Mouse (Mus musculus): ENCODE measurements at regions not wholly inside any gene's neighbourhood (a gene's known extent, or its start where the extent isn't known, plus 50 kb on each side); places are given as distances from the start of the nearest gene placed in this dataset.

GRCm38 (mm10) chr15:67305681-67306080 lies 805.0 kb upstream of the Lrrc6 start:
- Histone ChIP-seq H3K4me2 (replicated peaks; ENCODE audit: low read depth) (no peak overlapping the region), H3K27ac (ENCODE audit: low read depth, low read length) (no peak overlapping the region), H3K36me3 (ENCODE audit: control insufficient read depth, insufficient read depth) (no peaks in the 10 kb centered on the region), H3K9ac (ENCODE audit: low read depth, low read length) (no peak overlapping the region), H3K27me3 (replicated peaks; ENCODE audit: control insufficient read depth, insufficient read depth, low read length) (no peaks in the 10 kb centered on the region), H3K4me3 (ENCODE audit: low read depth, low read length) (no peak overlapping the region), H3K9me3 (ENCODE audit: control insufficient read depth) (no peaks in the 10 kb centered on the region), H3K4me1 (replicated peaks; ENCODE audit: control insufficient read depth, insufficient read depth, low read length) (no peaks in the 10 kb centered on the region)
- WGBS: 16% methylated on average over 1 of the region's 1 CpGs
- no peak for TF ChIP-seq CTCF (IDR thresholded peaks at IDR 0.05; ENCODE audit: low read depth)
- ATAC-seq: no peak

- Histone ChIP-seq H3K4me2 (replicated peaks; ENCODE audit: low read depth) (no peak overlapping the region), H3K36me3 (ENCODE audit: control insufficient read depth, insufficient read depth) (no peaks in the 10 kb centered on the region), H3K4me3 (ENCODE audit: low read depth, low read length) (no peak overlapping the region), H3K27me3 (replicated peaks; ENCODE audit: control insufficient read depth, insufficient read depth, low read length) (no peaks in the 10 kb centered on the region), H3K4me1 (replicated peaks; ENCODE audit: control insufficient read depth, insufficient read depth, low read length) (no peaks in the 10 kb centered on the region), H3K27ac (ENCODE audit: low read depth, low read length) (no peak overlapping the region), H3K9ac (ENCODE audit: low read depth, low read length) (no peak overlapping the region), H3K9me3 (ENCODE audit: control insufficient read depth) (no peaks in the 10 kb centered on the region)
- no peak for ATAC-seq
- 84% methylated on average over 1 of the region's 1 CpGs for WGBS
- no peak for TF ChIP-seq CTCF (IDR thresholded peaks at IDR 0.05; ENCODE audit: low read depth)
These were observed 803.1 kb upstream of the Lrrc6 start for GRCm38 (mm10) chr15:67303804-67304203.

- no peak overlapping the region for H3K9ac ChIP-seq (ENCODE audit: low read depth, low read length)
- no peaks in the 10 kb centered on the region for H3K27me3 ChIP-seq (replicated peaks; ENCODE audit: control insufficient read depth, insufficient read depth, low read length)
- H3K9me3 ChIP-seq (ENCODE audit: control insufficient read depth): no peaks in the 10 kb centered on the region
- H3K27ac ChIP-seq (ENCODE audit: low read depth, low read length): no peak overlapping the region
- H3K4me2 ChIP-seq (replicated peaks; ENCODE audit: low read depth): no peak overlapping the region
- H3K4me1 ChIP-seq (replicated peaks; ENCODE audit: control insufficient read depth, insufficient read depth, low read length): no peaks in the 10 kb centered on the region
- ATAC-seq: no peak
- 61% methylated on average over 6 of the region's 6 CpGs for WGBS
- no peak for TF ChIP-seq CTCF (IDR thresholded peaks at IDR 0.05; ENCODE audit: low read depth)
- no peak overlapping the region for H3K4me3 ChIP-seq (ENCODE audit: low read depth, low read length)
- no peaks in the 10 kb centered on the region for H3K36me3 ChIP-seq (ENCODE audit: control insufficient read depth, insufficient read depth)
These were observed 801.2 kb upstream of the Lrrc6 start for GRCm38 (mm10) chr15:67301871-67302363.

- 38% methylated on average over 4 of the region's 4 CpGs for WGBS
- H3K27ac ChIP-seq (ENCODE audit: low read depth, low read length): no peak overlapping the region
- H3K9me3 ChIP-seq (ENCODE audit: control insufficient read depth): no peaks in the 10 kb centered on the region
- no peak overlapping the region for H3K9ac ChIP-seq (ENCODE audit: low read depth, low read length)
- H3K36me3 ChIP-seq (ENCODE audit: control insufficient read depth, insufficient read depth): no peaks in the 10 kb centered on the region
- no peak overlapping the region for H3K4me2 ChIP-seq (replicated peaks; ENCODE audit: low read depth)
- TF ChIP-seq CTCF (IDR thresholded peaks at IDR 0.05; ENCODE audit: low read depth): no peak
- no peak overlapping the region for H3K4me3 ChIP-seq (ENCODE audit: low read depth, low read length)
- ATAC-seq: no peak
- H3K27me3 ChIP-seq (replicated peaks; ENCODE audit: control insufficient read depth, insufficient read depth, low read length): no peaks in the 10 kb centered on the region
- H3K4me1 ChIP-seq (replicated peaks; ENCODE audit: control insufficient read depth, insufficient read depth, low read length): no peaks in the 10 kb centered on the region
These were observed 800.3 kb upstream of the Lrrc6 start for GRCm38 (mm10) chr15:67301024-67301423.

- H3K27me3 ChIP-seq (replicated peaks; ENCODE audit: control insufficient read depth, insufficient read depth, low read length): no peaks in the 10 kb centered on the region
- WGBS: 86% methylated on average over 1 of the region's 1 CpGs
- no peak for ATAC-seq
These were observed 794.1 kb upstream of the Lrrc6 start for GRCm38 (mm10) chr15:67294797-67295196.

GRCm38 (mm10) chr15:67289749-67290148 lies 789.0 kb upstream of the Lrrc6 start:
- H3K27ac ChIP-seq (ENCODE audit: low read depth, low read length): no peak overlapping the region
- no peak overlapping the region for H3K9ac ChIP-seq (ENCODE audit: low read depth, low read length)
- no peaks in the 10 kb centered on the region for H3K36me3 ChIP-seq (ENCODE audit: control insufficient read depth, insufficient read depth)
- WGBS: 49% methylated on average over 4 of the region's 4 CpGs
- no peak overlapping the region for H3K4me2 ChIP-seq (replicated peaks; ENCODE audit: low read depth)
- no peak for ATAC-seq
- H3K4me3 ChIP-seq (ENCODE audit: low read depth, low read length): no peak overlapping the region
- no peaks in the 10 kb centered on the region for H3K9me3 ChIP-seq (ENCODE audit: control insufficient read depth)
- no peak for TF ChIP-seq CTCF (IDR thresholded peaks at IDR 0.05; ENCODE audit: low read depth)
- H3K27me3 ChIP-seq (replicated peaks; ENCODE audit: control insufficient read depth, insufficient read depth, low read length): no peaks in the 10 kb centered on the region
- no peaks in the 10 kb centered on the region for H3K4me1 ChIP-seq (replicated peaks; ENCODE audit: control insufficient read depth, insufficient read depth, low read length)

More at GRCm38 (mm10) chr15:67294797-67295196, 794.1 kb upstream of the Lrrc6 start:
- no peak overlapping the region for H3K4me3 ChIP-seq (ENCODE audit: low read depth, low read length)
- H3K4me1 ChIP-seq (replicated peaks; ENCODE audit: control insufficient read depth, insufficient read depth, low read length): no peaks in the 10 kb centered on the region
- H3K36me3 ChIP-seq (ENCODE audit: control insufficient read depth, insufficient read depth): no peaks in the 10 kb centered on the region
- H3K9ac ChIP-seq (ENCODE audit: low read depth, low read length): no peak overlapping the region
- H3K4me2 ChIP-seq (replicated peaks; ENCODE audit: low read depth): no peak overlapping the region
- no peak for TF ChIP-seq CTCF (IDR thresholded peaks at IDR 0.05; ENCODE audit: low read depth)
- no peak overlapping the region for H3K27ac ChIP-seq (ENCODE audit: low read depth, low read length)
- H3K9me3 ChIP-seq (ENCODE audit: control insufficient read depth): no peaks in the 10 kb centered on the region

- no peaks in the 10 kb centered on the region for H3K27me3 ChIP-seq (replicated peaks; ENCODE audit: control insufficient read depth, insufficient read depth, low read length)
- no peak for TF ChIP-seq CTCF (IDR thresholded peaks at IDR 0.05; ENCODE audit: low read depth)
- no peak overlapping the region for H3K27ac ChIP-seq (ENCODE audit: low read depth, low read length)
- H3K4me3 ChIP-seq (ENCODE audit: low read depth, low read length): no peak overlapping the region
- no peak overlapping the region for H3K9ac ChIP-seq (ENCODE audit: low read depth, low read length)
- H3K4me1 ChIP-seq (replicated peaks; ENCODE audit: control insufficient read depth, insufficient read depth, low read length): no peaks in the 10 kb centered on the region
- no peak for ATAC-seq
- no peaks in the 10 kb centered on the region for H3K9me3 ChIP-seq (ENCODE audit: control insufficient read depth)
- H3K4me2 ChIP-seq (replicated peaks; ENCODE audit: low read depth): no peak overlapping the region
- 67% methylated on average over 4 of the region's 4 CpGs for WGBS
- no peaks in the 10 kb centered on the region for H3K36me3 ChIP-seq (ENCODE audit: control insufficient read depth, insufficient read depth)
These were observed 784.2 kb upstream of the Lrrc6 start for GRCm38 (mm10) chr15:67284941-67285340.
